Mouse (Mus musculus) ES-Bruce4 (cell line): ENCODE measurements around the gene Itga9.

Experiments
- CTCF ChIP-seq: IDR thresholded peaks from one replicate; pipeline ENCODE4 v1.8.1; 2011; ENCODE audit warnings: low read depth, low read length
- POLR2A ChIP-seq: IDR thresholded peaks from one replicate; pipeline ENCODE4 v1.8.1; 2011; ENCODE audit warnings: low read length; ENCODE audit not compliant: insufficient read depth

- no peak for TF ChIP-seq CTCF
- TF ChIP-seq POLR2A: no peak
Observed at GRCm38 (mm10) chr9:118682154-118682553, 75.7 kb downstream of the Itga9 start.
